Mouse (Mus musculus) CD4-positive, CD25-positive, alpha-beta regulatory T cell, adult 4 months (primary cell): ENCODE results near the gene Entpd3. TPM values are rescaled to one million over a fixed set of nuclear protein-coding genes. Genes with fewer than 3 reads are reported as not detected.
A peak's percentile ranks its signal among the peaks of the same experiment; 100 is the strongest.

Experiments
- ATAC-seq: one replicate; pipeline ENCODE4 v1.8.0; 2017
- polyA plus RNA-seq, 2 experiments: library from polyadenylated mRNA; unstranded; fragments of 100-300 nt; shearing (Covaris generic); gene quantifications; one replicate each; pipeline ENCODE4 v1.2.1; 2017

The Entpd3 gene
- polyA plus RNA-seq, 2 experiments from 2014 or later: not detected

DNA sequence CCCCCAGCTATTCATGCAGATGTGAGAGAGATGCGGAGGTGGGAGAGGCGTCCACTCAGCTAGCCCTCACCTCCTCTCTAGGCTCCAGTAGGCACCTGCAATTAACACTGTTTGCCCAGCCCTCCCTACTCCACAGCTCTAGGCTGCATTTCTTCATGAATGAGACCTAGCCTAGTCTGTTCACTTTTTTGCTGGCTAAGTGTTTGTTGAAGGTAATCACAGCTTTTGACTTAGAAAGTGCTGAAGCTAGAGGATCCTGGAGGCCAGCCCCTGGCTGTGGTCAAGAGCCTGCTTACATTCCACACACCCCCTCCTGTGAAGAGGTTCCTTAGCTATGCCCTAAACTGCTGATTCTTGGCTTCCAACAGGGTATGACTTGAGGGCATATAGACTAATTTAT is 1.8 kb downstream of the Entpd3 start:
- no peak for ATAC-seq

- no peak for ATAC-seq
Measured at GRCm38 (mm10) chr9:120542241-120542640, 2.6 kb downstream of the Entpd3 start.

GRCm38 (mm10) chr9:120545994-120546393 is 6.4 kb downstream of the Entpd3 start:
- no peak for ATAC-seq

DNA sequence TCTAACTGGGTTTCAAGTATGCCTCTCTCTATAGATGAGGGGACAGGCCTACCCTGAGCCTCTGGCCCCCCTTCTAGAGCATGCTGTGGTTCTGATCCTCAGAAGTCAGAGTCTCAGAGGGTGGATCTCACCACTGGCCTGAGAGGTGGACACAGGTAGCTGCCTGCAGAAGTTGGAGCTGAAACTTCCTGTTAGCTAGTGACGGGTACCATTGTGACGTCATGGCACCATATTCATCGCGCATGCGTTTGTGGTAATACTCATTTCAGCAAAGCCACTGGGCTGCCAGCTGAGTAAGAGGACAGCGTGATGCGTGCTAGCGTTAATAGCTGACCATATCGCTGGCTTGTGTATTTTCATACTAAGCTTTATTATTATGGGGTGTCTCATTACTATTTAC is 6.9 kb downstream of the Entpd3 start:
- no peak for ATAC-seq

GRCm38 (mm10) chr9:120547026-120547668 is 7.5 kb downstream of the Entpd3 start:
- no peak for ATAC-seq

DNA sequence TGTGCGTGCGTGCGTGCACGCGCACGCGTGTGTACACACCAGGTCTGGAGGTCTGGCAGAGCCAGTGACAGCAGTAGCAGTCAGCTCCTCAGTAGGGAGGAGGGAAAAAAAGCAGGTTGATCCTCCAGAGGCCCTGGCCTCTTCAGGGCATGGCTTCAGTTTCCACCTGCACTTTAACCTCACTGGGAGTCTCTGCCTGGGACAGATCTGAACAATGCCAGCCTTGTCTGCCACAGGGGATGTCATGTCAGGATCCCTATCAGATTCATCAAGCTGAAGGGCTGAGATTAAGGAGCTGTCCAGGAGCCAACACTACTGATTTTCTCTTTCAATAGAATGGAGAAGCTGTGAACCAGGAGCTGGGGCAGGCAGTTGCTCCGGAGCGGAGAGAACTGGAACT is 11.2 kb downstream of the Entpd3 start:
- ATAC-seq: no peak

- no peak for ATAC-seq
Measured at GRCm38 (mm10) chr9:120563590-120563989, 24.0 kb downstream of the Entpd3 start.

GRCm38 (mm10) chr9:120564247-120564646 is 24.6 kb downstream of the Entpd3 start:
- no peak for ATAC-seq

DNA sequence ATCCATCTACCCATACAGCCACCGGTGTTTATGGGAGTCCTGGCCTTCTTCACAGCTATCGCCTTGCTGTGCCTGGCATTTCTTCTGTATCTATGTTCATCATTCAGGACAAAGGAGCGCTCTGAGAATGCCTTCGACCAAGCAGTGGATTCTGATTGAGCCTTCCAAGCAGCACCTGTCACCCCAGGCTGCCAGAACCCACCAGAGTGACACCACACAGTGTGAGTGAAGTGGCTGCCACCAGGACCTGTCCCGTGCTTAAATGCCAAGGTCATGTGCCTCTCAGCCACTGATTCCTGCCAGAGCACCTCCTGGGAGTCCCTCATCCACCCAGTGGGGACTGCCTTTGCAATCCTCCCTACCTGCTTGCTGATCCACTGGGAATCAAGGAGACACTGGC is 26.8 kb downstream of the Entpd3 start:
- ATAC-seq: no peak

GRCm38 (mm10) chr9:120568917-120569316 is 29.3 kb downstream of the Entpd3 start:
- no peak for ATAC-seq

DNA sequence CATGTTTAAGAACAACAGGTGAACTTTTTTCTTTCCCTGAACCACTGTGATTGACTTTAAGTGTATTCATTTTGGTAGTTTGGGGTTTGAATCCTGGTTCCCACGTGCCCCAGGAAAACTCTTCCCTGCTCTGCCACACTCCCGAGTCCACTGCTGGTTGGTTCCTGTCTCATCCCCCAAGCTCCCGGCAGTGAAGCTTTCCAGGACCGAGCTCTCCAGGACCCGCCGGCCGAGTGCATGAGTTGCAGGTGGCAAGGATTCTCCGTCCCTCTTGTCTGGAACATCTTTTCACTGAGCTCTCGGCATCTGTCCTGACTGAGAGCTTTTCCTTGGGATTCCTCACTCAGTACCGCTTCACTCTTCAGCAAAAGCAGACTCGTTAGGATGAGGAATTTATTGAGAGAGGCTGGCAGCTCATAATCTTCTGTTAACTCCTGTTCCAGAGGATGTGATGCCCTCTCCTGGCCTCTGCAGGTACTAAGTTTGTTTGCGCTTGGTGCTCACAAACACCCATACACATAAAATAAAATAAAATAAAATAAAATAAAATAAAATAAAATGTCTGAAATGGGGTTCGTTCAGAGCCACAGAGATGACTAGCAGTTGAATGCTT is 30.2 kb downstream of the Entpd3 start:
- no peak for ATAC-seq

DNA sequence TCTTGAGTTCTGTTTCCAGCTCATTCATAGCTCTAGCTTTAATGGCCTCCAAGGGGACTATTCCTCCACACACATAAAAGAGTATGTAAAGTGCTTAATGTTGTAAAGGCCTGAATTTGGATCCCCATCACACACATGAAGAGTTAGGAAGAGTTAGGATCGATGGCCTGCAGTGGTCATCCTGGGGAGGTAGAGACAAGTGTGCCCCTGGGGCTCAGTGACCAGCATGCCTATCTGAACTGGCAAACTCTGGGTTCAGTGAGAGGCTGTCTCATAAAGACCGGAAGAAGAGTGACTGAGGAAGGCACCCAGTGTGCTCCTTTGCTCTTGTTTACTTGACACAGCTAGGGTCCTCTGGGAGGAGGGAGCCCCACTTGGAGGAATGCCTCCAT is 30.7 kb downstream of the Entpd3 start:
- no peak for ATAC-seq

DNA sequence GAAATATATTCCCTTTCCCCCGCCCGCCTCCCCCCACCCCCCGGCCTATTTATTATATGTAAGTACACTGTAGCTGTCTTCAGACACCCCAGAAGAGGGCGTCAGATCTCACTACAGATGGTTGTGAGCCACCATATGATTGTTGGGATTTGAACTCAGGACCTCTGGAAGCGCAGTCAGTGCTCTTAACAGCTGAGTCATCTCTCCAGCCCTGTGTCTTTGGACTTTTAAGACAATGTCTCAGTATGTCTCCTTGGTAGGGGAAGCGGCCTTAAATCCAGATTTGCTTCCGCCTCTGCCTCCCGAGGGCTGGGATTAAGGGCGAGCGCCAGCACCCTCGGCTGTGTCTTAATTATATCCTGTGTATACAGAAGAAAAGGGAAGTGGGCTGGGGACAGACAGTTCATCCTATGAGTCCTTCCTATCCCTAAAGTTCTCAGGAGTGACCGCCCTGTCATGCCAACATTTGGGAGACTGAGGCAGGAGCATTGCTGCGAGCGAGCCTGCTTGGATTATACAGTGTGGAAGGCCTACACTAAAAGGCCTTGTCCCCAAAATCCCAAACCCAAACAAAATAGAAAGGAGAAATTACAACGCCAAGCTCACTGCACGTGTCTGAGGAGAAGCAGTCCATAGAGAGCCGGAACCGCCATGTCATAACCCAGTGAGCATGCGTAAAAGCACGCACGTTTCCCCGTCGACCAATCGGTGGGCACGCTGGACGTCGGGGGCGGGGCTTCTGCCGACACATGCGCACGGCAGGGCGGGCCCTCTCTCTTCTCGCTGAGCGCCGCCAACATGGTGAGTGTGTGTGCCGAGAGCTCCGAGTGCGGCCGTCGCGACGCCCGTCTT is 31.3 kb downstream of the Entpd3 start, which contains the start of gene Rpl14:
TSS of gene Rpl14 (plus strand) at position 704 of the 852 bp plus-strand sequence.
- ATAC-seq: peak; percentile 99

DNA sequence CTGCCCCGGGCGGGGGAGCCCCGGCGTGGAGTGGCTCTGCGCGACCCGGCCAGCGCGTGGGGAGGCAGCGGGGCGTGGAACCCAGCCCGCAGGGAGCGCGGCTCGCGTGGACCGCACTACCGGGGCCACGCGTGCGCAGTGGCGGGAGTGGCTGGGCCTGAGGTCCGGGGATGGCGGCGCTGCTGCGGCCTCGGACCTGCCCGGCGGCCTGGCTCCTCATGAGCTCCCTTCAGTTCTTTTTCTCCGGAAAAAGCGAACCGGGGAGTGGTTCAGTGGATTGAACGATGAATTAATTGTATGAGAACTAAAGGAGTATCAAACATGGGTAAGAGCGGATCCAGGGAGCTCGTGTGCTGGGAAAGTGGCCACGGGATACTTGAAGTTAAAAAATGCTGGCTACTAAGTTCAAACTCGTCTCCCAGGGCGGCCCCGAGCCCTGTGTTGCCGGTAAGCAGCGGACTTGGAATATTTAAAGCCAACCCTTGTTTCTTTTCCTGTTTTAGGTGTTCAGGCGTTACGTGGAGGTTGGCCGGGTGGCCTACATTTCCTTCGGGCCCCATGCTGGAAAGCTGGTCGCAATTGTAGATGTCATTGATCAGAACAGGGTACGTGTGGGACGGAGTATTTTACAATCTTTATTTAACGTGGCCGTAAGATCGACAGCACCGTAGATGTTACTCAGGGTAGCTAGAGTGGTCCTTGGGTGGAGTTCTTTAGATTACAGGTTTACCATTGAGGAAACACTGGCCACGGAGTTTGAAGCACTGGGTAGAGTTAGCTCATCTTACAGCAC is 32.2 kb downstream of the Entpd3 start:
- peak; percentile 4 for ATAC-seq

DNA sequence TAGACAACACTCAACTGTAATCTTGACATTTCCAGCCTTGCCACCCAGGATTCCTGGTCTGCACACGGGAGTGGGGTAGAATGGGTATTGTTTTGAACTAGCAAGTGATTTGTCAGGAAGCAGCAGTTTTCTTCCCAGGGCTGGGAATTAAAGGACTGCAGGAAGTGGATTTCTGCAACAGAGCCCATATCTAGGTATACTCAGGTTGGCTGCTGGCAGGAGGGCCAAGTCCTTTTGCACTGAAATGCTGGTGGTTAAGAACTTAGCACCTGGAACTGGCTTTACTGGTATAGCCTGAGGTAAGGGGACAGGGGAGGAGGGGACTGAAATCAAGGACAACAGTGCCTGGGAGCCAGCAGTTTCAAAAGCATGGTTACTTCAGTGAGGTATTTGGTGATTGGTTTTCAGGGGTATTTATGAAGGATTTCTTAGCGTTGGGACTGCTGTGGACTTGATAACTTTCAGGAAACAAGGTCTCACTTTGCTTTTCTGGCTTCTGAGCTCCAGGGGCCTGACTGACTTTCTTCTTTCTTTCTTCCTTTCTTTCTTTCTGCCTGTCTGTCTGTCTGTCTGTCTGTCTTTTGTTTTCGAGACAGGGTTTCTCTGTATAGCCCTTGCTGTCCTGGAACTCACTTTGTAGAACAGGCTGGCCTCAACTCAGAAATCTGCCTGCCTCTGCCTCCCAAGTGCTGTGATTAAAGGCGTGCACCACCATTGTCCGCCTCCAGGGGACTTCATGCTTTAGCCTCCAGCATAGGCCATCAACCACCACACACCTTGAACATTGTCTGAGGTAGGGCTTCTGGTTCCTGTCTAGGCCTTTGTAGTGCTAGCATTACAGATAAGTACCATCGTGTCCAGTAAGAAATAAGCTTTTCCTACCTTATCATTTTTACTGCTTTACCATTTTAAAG is 36.4 kb downstream of the Entpd3 start:
- ATAC-seq: no peak

- no peak for ATAC-seq
Measured at GRCm38 (mm10) chr9:120576662-120577013, 37.0 kb downstream of the Entpd3 start.

DNA sequence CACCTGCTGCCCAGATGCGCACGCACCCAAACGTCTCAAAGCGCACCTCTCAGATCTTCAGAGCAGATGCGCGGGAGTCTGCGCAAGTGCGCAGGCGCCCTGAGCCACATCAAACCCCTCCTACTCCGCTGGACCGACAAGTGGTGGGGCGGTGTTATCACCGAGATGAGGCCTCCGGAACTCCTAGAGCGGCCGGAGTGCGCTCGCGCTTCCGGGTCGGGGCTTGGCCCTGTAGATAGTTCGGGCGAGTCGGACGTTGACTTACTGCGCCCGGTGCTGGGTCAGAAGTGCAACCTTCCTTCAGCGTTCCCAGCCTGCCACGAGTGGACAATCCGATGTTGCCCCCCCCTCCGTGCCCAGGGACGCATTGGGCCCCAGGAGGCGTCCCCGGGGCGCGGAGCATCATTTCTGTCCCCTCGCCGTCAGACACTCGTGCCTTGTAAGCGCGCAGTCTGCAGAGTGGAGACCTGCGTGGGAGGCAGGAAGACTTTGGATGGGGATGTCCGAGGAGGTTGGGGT is 37.6 kb downstream of the Entpd3 start:
- ATAC-seq: peak; percentile 89

GRCm38 (mm10) chr9:120577706-120578405 is 38.2 kb downstream of the Entpd3 start:
- ATAC-seq: no peak

GRCm38 (mm10) chr9:120578701-120579100 is 39.1 kb downstream of the Entpd3 start:
- no peak for ATAC-seq

DNA sequence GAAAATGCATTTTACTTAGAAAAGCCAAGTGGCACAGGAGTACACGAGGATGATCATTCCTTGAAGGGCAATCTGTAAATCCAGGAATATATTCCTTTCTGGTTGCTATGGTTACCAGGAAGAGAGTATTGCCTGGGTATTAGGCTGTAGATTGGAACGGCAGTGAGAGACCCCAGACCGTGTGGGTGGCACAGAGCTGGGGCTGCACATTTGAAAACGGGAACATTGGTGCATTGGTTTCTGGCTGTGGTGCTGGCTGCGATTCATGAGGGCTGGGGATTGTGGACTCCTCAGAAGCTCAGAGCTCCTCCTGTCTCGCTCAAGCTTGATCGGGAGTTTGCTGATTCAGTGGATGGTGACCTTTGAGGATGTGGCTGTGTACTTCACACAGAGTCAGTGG is 40.2 kb downstream of the Entpd3 start:
- ATAC-seq: no peak
